ENCODE assay signal across 11 mouse cellular contexts in genomic region chr10:17760750-17761613, GRCm38 (mm10). TPM values are rescaled to one million over a fixed set of nuclear protein-coding genes. Genes with fewer than 3 reads are reported as not detected.
DNase-seq lines count a peak whose midpoint lies in the region; ATAC-seq and TF ChIP-seq lines count a peak whose summit lies in the region.
"Had no signal": no experiment of that assay in that cellular context is flagged by ENCODE, and none has a peak within 500 bp of the region (broad histone marks: within the 10 kb centered on the region; RNA-seq: fewer than 3 reads in every experiment).

No protein-coding gene starts in this region.

- no peaks in the 10 kb centered on the region for H3K9me3 ChIP-seq in lung, postnatal 0 days (ENCODE audit: low read length)
- no peaks in the 10 kb centered on the region for H3K9me3 ChIP-seq in heart, postnatal 0 days (replicated peaks; ENCODE audit: control insufficient read depth, low read length)
- no peaks in the 10 kb centered on the region for H3K9me3 ChIP-seq in stomach, postnatal 0 days (ENCODE audit: control insufficient read depth, low read length)

- H3K9ac ChIP-seq in lung, postnatal 0 days (replicated peaks; ENCODE audit: low read depth): no peak overlapping the region
- H3K9ac ChIP-seq in heart, postnatal 0 days (replicated peaks; ENCODE audit: low read depth, low read length): no peak overlapping the region
- no peak overlapping the region for H3K9ac ChIP-seq in stomach, postnatal 0 days (ENCODE audit: low read length)
- H3K9ac ChIP-seq: midbrain, embryonic 13.5 days had no signal

- H3K4me2 ChIP-seq in lung, postnatal 0 days (replicated peaks; ENCODE audit: low read depth, low read length): no peak overlapping the region
- H3K4me2 ChIP-seq in heart, postnatal 0 days (ENCODE audit: low read depth, low read length): no peak overlapping the region
- H3K4me2 ChIP-seq in stomach, postnatal 0 days (replicated peaks; ENCODE audit: low read depth): no peak overlapping the region
- H3K4me2 ChIP-seq: midbrain, embryonic 13.5 days had no signal

- no peak for TF ChIP-seq EP300 in lung, postnatal 0 days (IDR thresholded peaks at IDR 0.05)
- no peak for TF ChIP-seq EP300 in heart, postnatal 0 days (IDR thresholded peaks at IDR 0.05; ENCODE audit: low read depth)
- TF ChIP-seq EP300 in stomach, postnatal 0 days (optimal IDR thresholded peaks at IDR 0.05): no peak

- peak; percentile 45 for TF ChIP-seq CTCF in lung, postnatal 0 days (IDR thresholded peaks at IDR 0.05)
- 0 out of 2 replicates have a peak, but pooled peaks have one; percentile 7 for TF ChIP-seq CTCF in heart, postnatal 0 days (IDR thresholded peaks at IDR 0.05; ENCODE audit: low read depth)
- TF ChIP-seq CTCF in stomach, postnatal 0 days (IDR thresholded peaks at IDR 0.05; ENCODE audit: low read depth): peak; percentile 61

- no peak overlapping the region for H3K4me3 ChIP-seq in lung, postnatal 0 days (ENCODE audit: low read depth, low read length)
- H3K4me3 ChIP-seq in heart, postnatal 0 days (ENCODE audit: low read depth, low read length): no peak overlapping the region
- no peak overlapping the region for H3K4me3 ChIP-seq in stomach, postnatal 0 days (ENCODE audit: low read depth, low read length)
- H3K4me3 ChIP-seq: midbrain, embryonic 13.5 days had no signal

- H3K4me1 ChIP-seq in lung, postnatal 0 days (ENCODE audit: insufficient read depth, low read depth, low read length): no peaks in the 10 kb centered on the region
- H3K4me1 ChIP-seq in heart, postnatal 0 days (ENCODE audit: control insufficient read depth, insufficient read depth): no peaks in the 10 kb centered on the region
- no peaks in the 10 kb centered on the region for H3K4me1 ChIP-seq in stomach, postnatal 0 days (replicated peaks; ENCODE audit: control insufficient read depth, insufficient read depth)
- H3K4me1 ChIP-seq: midbrain, embryonic 13.5 days had no signal

- peak; percentile 4 to 10 for DNase-seq in cerebellum, postnatal 10 days
- DNase-seq in cerebellum, adult 11 months: no peak
- DNase-seq in lung, postnatal 0 days (ENCODE audit: low spot score): no peak
- DNase-seq in lung, postnatal 36 days: no peak
- DNase-seq in heart, postnatal 0 days (ENCODE audit: low spot score): no peak
- peak; percentile 27 for DNase-seq in stomach, postnatal 0 days (ENCODE audit: low spot score)
- no peak for DNase-seq in spleen, postnatal 4 days (ENCODE audit: low spot score in 2 of 2)
- no peak for DNase-seq in cerebellum, postnatal 25 days
- DNase-seq: left cerebral cortex, postnatal 4 days; retina, postnatal 1 day had no signal

- H3K27ac ChIP-seq in lung, postnatal 0 days (ENCODE audit: low read length): no peak overlapping the region
- H3K27ac ChIP-seq in heart, postnatal 0 days (ENCODE audit: low read depth): peak overlapping the region; percentile 16; the same call in 1 of the 2 replicates
- H3K27ac ChIP-seq in stomach, postnatal 0 days (replicated peaks): peak overlapping the region; percentile 50; the same call in 1 of the 2 replicates
- H3K27ac ChIP-seq: midbrain, embryonic 13.5 days had no signal

- H3K27me3 ChIP-seq in lung, postnatal 0 days (replicated peaks; ENCODE audit: insufficient read depth, low read length): no peaks in the 10 kb centered on the region
- no peaks in the 10 kb centered on the region for H3K27me3 ChIP-seq in heart, postnatal 0 days (ENCODE audit: control insufficient read depth, insufficient read depth, low read length)
- no peaks in the 10 kb centered on the region for H3K27me3 ChIP-seq in stomach, postnatal 0 days (ENCODE audit: control insufficient read depth, insufficient read depth, low read length)
- H3K27me3 ChIP-seq: midbrain, embryonic 13.5 days had no signal

- no peaks in the 10 kb centered on the region for H3K36me3 ChIP-seq in lung, postnatal 0 days (ENCODE audit: insufficient read depth, low read length)
- H3K36me3 ChIP-seq in heart, postnatal 0 days (replicated peaks; ENCODE audit: control insufficient read depth, insufficient read depth, low read length): no peaks in the 10 kb centered on the region
- no peaks in the 10 kb centered on the region for H3K36me3 ChIP-seq in stomach, postnatal 0 days (ENCODE audit: control insufficient read depth, insufficient read depth, low read length)
- H3K36me3 ChIP-seq: midbrain, embryonic 13.5 days had no signal

- no peak for ATAC-seq in lung, postnatal 0 days
- ATAC-seq in heart, postnatal 0 days (ENCODE audit: insufficient read depth, low read depth): 0 out of 2 replicates have a peak, but pooled peaks have one; percentile 33
- peak; percentile 53; the same call in 1 of the 2 replicates for ATAC-seq in stomach, postnatal 0 days (ENCODE audit: low FRiP score, low TSS enrichment)
- ATAC-seq: midbrain, embryonic 13.5 days had no signal

- WGBS in lung, postnatal 0 days: 39% methylated on average over 9 of the region's 9 CpGs
- 63% methylated on average over 9 of the region's 9 CpGs for WGBS in heart, postnatal 0 days
- WGBS in stomach, postnatal 0 days: 44% methylated on average over 9 of the region's 9 CpGs

RNA-seq across cellular contexts. Expression of gene Txlnb, which starts 35.0 kb away (rescaled TPM):
- 0.30 and 0.51 TPM in 2 replicates for polyA plus RNA-seq in lung, postnatal 0 days (2015; fragmentation: Nextera tagmentation; extraction: Ambion mirVana)
- total RNA-seq in heart, postnatal 0 days (2014; rRNA removed; ENCODE audit: low replicate concordance): 59.9 and 68.3 TPM in 2 replicates
- polyA plus RNA-seq in heart, postnatal 0 days (2015; fragmentation: Nextera tagmentation; extraction: Ambion mirVana): 56.3 and 61.1 TPM in 2 replicates
- polyA plus RNA-seq in stomach, postnatal 0 days (2015; fragmentation: Nextera tagmentation; extraction: Ambion mirVana): 0.16 and 0.35 TPM in 2 replicates

RNA-seq across cellular contexts. Expression of gene Cited2, which starts 38.0 kb away (rescaled TPM):
- polyA plus RNA-seq in lung, postnatal 0 days (2015; fragmentation: Nextera tagmentation; extraction: Ambion mirVana): 53.4 and 57.9 TPM in 2 replicates
- total RNA-seq in heart, postnatal 0 days (2014; rRNA removed; ENCODE audit: low replicate concordance): 57.6 and 63.6 TPM in 2 replicates
- 15.8 and 23.1 TPM in 2 replicates for polyA plus RNA-seq in heart, postnatal 0 days (2015; fragmentation: Nextera tagmentation; extraction: Ambion mirVana)
- 33.0 and 33.7 TPM in 2 replicates for polyA plus RNA-seq in stomach, postnatal 0 days (2015; fragmentation: Nextera tagmentation; extraction: Ambion mirVana)

Comparison
In these comparisons a context has a peak if more than half of its experiments do, and no peak if none do; other contexts are left out.
1. DNase-seq: peak in cerebellum, postnatal 10 days (2 of 2) and stomach, postnatal 0 days (single experiment); none in cerebellum, adult 11 months (single experiment), lung, postnatal 0 days (single experiment), lung, postnatal 36 days (single experiment), heart, postnatal 0 days (single experiment), spleen, postnatal 4 days (0 of 2) and cerebellum, postnatal 25 days (0 of 2).
2. CTCF ChIP-seq: peak in every context shown above with its lines; median percentile 61 in stomach, postnatal 0 days; 45 in lung, postnatal 0 days; 7 in heart, postnatal 0 days.
3. RNA of gene Txlnb, which starts 35.0 kb away (polyA plus RNA-seq): 56.3 to 61.1 TPM in heart, postnatal 0 days; 0.30 to 0.51 TPM in lung, postnatal 0 days and 0.16 to 0.35 TPM in stomach, postnatal 0 days; every median in the first group is over 10 times any median in the second.